Mouse (Mus musculus) forebrain, embryonic 14.5 days (tissue): ENCODE measurements around the gene Cntf. TPM values are rescaled to one million over a fixed set of nuclear protein-coding genes. Genes with fewer than 3 reads are reported as not detected.
A peak's percentile ranks its signal among the peaks of the same experiment; 100 is the strongest.

Experiments used
- ATAC-seq: fragments of 200-750 bp; cut with Nextera tagmentation; 2 replicates; pipeline ENCODE4 v1.8.0; 2017; ENCODE audit warnings: mild to moderate bottlenecking, moderate library complexity
- DNase-seq: peaks from one replicate; pipeline ENCODE4 v3.0.0-alpha.2; 2015; ENCODE audit warnings: low spot score
- H3K27ac ChIP-seq: fragments of 300-500 bp; sonication (generic); 2 replicates; pipeline ENCODE4 v1.5.1; 2014; ENCODE audit warnings: low read depth, mild to moderate bottlenecking, control low read depth, low read length, moderate library complexity
- H3K27me3 ChIP-seq: fragments of 300-500 bp; sonication (generic); replicated peaks from 2 replicates; pipeline ENCODE4 v1.6.1; 2014; ENCODE audit warnings: low read length, control low read depth, mixed read lengths; ENCODE audit not compliant: control insufficient read depth, insufficient read depth
- H3K36me3 ChIP-seq: fragments of 300-500 bp; sonication (generic); 2 replicates; pipeline ENCODE4 v1.6.1; 2014; ENCODE audit warnings: low read length, control low read depth; ENCODE audit not compliant: control insufficient read depth, insufficient read depth
- H3K4me1 ChIP-seq: fragments of 300-500 bp; sonication (generic); 2 replicates; pipeline ENCODE4 v1.6.1; 2014; ENCODE audit warnings: antibody characterized with exemption, low read length, control low read depth; ENCODE audit not compliant: control insufficient read depth, insufficient read depth
- H3K4me2 ChIP-seq: fragments of 300-500 bp; sonication (generic); 2 replicates; pipeline ENCODE4 v1.6.1; 2014; ENCODE audit warnings: mild to moderate bottlenecking, control low read depth, low read length
- H3K4me3 ChIP-seq: fragments of 300-500 bp; sonication (generic); 2 replicates; pipeline ENCODE4 v1.5.1; 2014; ENCODE audit warnings: low read depth, low read length, control low read depth
- H3K9ac ChIP-seq: fragments of 300-500 bp; sonication (generic); 2 replicates; pipeline ENCODE4 v1.6.1; 2014; ENCODE audit warnings: mild to moderate bottlenecking, low read length, control low read depth, moderate library complexity
- H3K9me3 ChIP-seq: fragments of 300-500 bp; sonication (generic); replicated peaks from 2 replicates; pipeline ENCODE4 v1.6.1; 2016; ENCODE audit warnings: low read length, control low read depth, mixed read lengths; ENCODE audit not compliant: control insufficient read depth
- WGBS: fragments of 180-500 bp; shearing (Covaris S2); extraction: QIAGEN DNeasy Blood & Tissue Kit; methylation state at CpG from one replicate; pipeline ENCODE4 v1.1.7; 2014; 5-methylcytosine and 5-hydroxymethylcytosine counted together
- polyA plus RNA-seq: library from polyadenylated mRNA; unstranded; fragments of >200 nt; fragmentation: Nextera tagmentation; extraction: Ambion mirVana; gene quantifications from 2 replicates; pipeline ENCODE4 v1.2.1, GENCODE M21; 2014

The Cntf gene
- polyA plus RNA-seq, 1 experiment from 2014 or later, result 1.2 TPM

GRCm38 (mm10) chr19:12799081-12799480, 33.6 kb upstream of the Cntf start:
- Histone ChIP-seq H3K4me2 (no peak overlapping the region), H3K27me3 (no peaks in the 10 kb centered on the region), H3K27ac (no peak overlapping the region), H3K9ac (no peak overlapping the region), H3K4me3 (no peak overlapping the region), H3K9me3 (no peaks in the 10 kb centered on the region), H3K36me3 (no peaks in the 10 kb centered on the region), H3K4me1 (no peaks in the 10 kb centered on the region)
- ATAC-seq (no peak), DNase-seq (no peak)
- WGBS, result 88% methylated on average over 3 of the region's 3 CpGs

GRCm38 (mm10) chr19:12798404-12798803, 33.0 kb upstream of the Cntf start:
- ATAC-seq, result no peak
- DNase-seq, result no peak
- no peaks in the 10 kb centered on the region for H3K9me3 ChIP-seq
- no peak overlapping the region for H3K27ac ChIP-seq
- WGBS, result 83% methylated on average over 4 of the region's 4 CpGs
- H3K4me1 ChIP-seq, result no peaks in the 10 kb centered on the region
- no peak overlapping the region for H3K4me3 ChIP-seq
- no peak overlapping the region for H3K9ac ChIP-seq
- H3K4me2 ChIP-seq, result no peak overlapping the region
- no peaks in the 10 kb centered on the region for H3K27me3 ChIP-seq
- no peaks in the 10 kb centered on the region for H3K36me3 ChIP-seq

- Histone ChIP-seq H3K9ac (peak overlapping the region; percentile 67; the same call in 1 of the 2 replicates), H3K36me3 (no peaks in the 10 kb centered on the region)
- peak; percentile 64 for DNase-seq
These were observed 31.6 kb upstream of the Cntf start for GRCm38 (mm10) chr19:12797071-12797470.

GRCm38 (mm10) chr19:12796328-12796931, 31.0 kb upstream of the Cntf start:
- Histone ChIP-seq H3K4me1 (no peaks in the 10 kb centered on the region; the same call in 1 of the 2 replicates), H3K4me2 (peak overlapping the region; percentile 83), H3K36me3 (no peaks in the 10 kb centered on the region), H3K4me3 (peak overlapping the region; percentile 86), H3K27ac (peak overlapping the region; percentile 99), H3K9ac (peak overlapping the region; percentile 67), H3K27me3 (no peaks in the 10 kb centered on the region), H3K9me3 (no peaks in the 10 kb centered on the region)
- peak; percentile 58 for DNase-seq
- WGBS, result under 1% methylated on average over 29 of the region's 29 CpGs
- ATAC-seq, result peak; percentile 6

More at GRCm38 (mm10) chr19:12797071-12797470, 31.6 kb upstream of the Cntf start:
- Histone ChIP-seq H3K4me1 (no peaks in the 10 kb centered on the region), H3K27ac (peak overlapping the region; percentile 99; the same call in 1 of the 2 replicates), H3K4me2 (peak overlapping the region; percentile 83), H3K9me3 (no peaks in the 10 kb centered on the region), H3K4me3 (peak overlapping the region; percentile 86), H3K27me3 (no peaks in the 10 kb centered on the region)
- no peak for ATAC-seq
- WGBS, result 1% methylated on average over 7 of the region's 7 CpGs

- DNase-seq (peak; percentile 100), ATAC-seq (peak; percentile 94)
- peak within 1 kb of the TSS; percentile 97 for H3K9ac ChIP-seq
- no peaks in the 10 kb centered on the region for H3K27me3 ChIP-seq
- WGBS, result under 1% methylated on average over 76 of the region's 76 CpGs
- no peaks in the 10 kb centered on the region for H3K36me3 ChIP-seq
- peak within 1 kb of the TSS; percentile 83 for H3K4me2 ChIP-seq
- peak within 1 kb of the TSS; percentile 99 for H3K27ac ChIP-seq
- no peaks in the 10 kb centered on the region for H3K9me3 ChIP-seq
- H3K4me3 ChIP-seq, result peak within 1 kb of the TSS; percentile 86
- no peaks in the 10 kb centered on the region; the same call in 1 of the 2 replicates for H3K4me1 ChIP-seq
These were observed 30.3 kb upstream of the Cntf start, which contains the start of the genes Zfp91 and Lpxn for GRCm38 (mm10) chr19:12795511-12796327. TSS of gene Zfp91 (minus strand) at chr19:12796126. TSS of gene Lpxn (plus strand) at chr19:12796193.

GRCm38 (mm10) chr19:12795110-12795509, 29.7 kb upstream of the Cntf start:
- H3K4me3 ChIP-seq, result peak overlapping the region; percentile 86
- peak; percentile 47 for ATAC-seq
- H3K36me3 ChIP-seq, result no peaks in the 10 kb centered on the region
- H3K27ac ChIP-seq, result peak overlapping the region; percentile 99
- H3K9ac ChIP-seq, result peak overlapping the region; percentile 97
- no peaks in the 10 kb centered on the region; the same call in 1 of the 2 replicates for H3K4me1 ChIP-seq
- WGBS, result 0% methylated on average over 13 of the region's 63 CpGs
- H3K27me3 ChIP-seq, result no peaks in the 10 kb centered on the region
- no peaks in the 10 kb centered on the region for H3K9me3 ChIP-seq
- H3K4me2 ChIP-seq, result peak overlapping the region; percentile 55
- no peak for DNase-seq

- peak overlapping the region; percentile 86 for H3K4me3 ChIP-seq
- H3K4me2 ChIP-seq, result peak overlapping the region; percentile 55
- H3K9ac ChIP-seq, result peak overlapping the region; percentile 97
- H3K27ac ChIP-seq, result peak overlapping the region; percentile 99
- no peaks in the 10 kb centered on the region for H3K9me3 ChIP-seq
- no peaks in the 10 kb centered on the region; the same call in 1 of the 2 replicates for H3K4me1 ChIP-seq
- H3K27me3 ChIP-seq, result no peaks in the 10 kb centered on the region
- WGBS, result under 1% methylated on average over 36 of the region's 39 CpGs
- DNase-seq, result peak; percentile 92
- no peaks in the 10 kb centered on the region for H3K36me3 ChIP-seq
- peak; percentile 58 for ATAC-seq
These were observed 28.9 kb upstream of the Cntf start for GRCm38 (mm10) chr19:12794056-12795044.

- no peak overlapping the region for H3K9ac ChIP-seq
- no peak overlapping the region for H3K4me3 ChIP-seq
- no peaks in the 10 kb centered on the region for H3K9me3 ChIP-seq
- no peak overlapping the region for H3K27ac ChIP-seq
- DNase-seq (no peak), ATAC-seq (no peak)
- H3K4me2 ChIP-seq, result no peak overlapping the region
- H3K4me1 ChIP-seq, result no peaks in the 10 kb centered on the region; the same call in 1 of the 2 replicates
- H3K27me3 ChIP-seq, result no peaks in the 10 kb centered on the region
- no peaks in the 10 kb centered on the region for H3K36me3 ChIP-seq
These were observed 26.9 kb upstream of the Cntf start for GRCm38 (mm10) chr19:12792374-12792773.
